Mouse (Mus musculus) urinary bladder, adult 18-20 months (tissue): ENCODE data around the gene Mapkapk2.

Source experiments
- DNase-seq, 2 experiments: peaks; one replicate each; pipeline ENCODE4 v3.0.0; 2022; ENCODE audit warnings: low spot score in 2 of 2, mixed read lengths in 2 of 2

Mapkapk2 gene

DNA sequence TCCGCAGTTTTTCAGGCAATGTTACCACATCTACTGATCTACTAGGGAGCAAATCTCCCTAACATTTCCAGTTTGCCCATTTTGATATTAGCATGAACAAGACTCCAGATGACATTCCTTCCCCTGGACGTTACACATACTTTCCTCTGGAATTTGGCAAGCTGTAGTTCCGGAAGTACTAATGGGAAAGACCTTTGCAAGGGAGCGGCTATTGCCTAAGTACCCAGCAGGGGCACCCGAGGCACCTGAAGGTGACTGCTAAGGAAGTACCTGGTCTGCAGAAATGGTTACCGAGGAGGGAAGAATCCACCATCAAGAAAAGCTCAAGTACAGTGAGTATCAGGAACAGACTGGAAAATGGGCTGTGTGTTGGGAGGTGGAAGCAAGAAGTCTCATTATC, 14.9 kb upstream of the Mapkapk2 start:
- no peak for DNase-seq

DNA sequence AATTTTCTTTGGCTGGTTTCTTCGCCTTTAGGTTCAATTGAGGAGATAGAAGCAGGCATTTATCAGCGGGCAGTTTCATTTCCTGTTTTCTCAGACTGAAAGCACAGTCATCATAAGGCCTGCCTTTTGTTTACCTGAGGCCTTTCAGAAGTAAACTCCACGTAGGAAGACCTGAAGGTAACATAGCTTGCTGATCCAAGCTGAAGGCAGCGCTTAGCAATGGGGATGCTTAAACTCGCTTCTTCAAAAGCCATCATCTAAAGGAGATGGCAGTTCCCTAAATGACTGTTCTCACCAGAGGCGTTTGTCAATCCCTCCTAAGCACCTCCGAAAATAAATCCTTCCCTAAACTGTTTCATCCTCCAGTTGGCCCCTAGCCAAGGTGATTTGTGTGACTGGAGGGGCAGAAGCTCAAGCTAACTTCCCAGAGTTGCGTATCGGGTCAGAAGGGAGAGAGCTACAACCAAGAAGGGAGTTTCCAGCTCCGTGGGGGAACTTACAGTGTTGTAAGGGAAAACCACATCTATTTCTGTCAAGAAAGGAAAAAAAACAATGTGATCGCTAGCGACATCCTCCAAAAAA, 13.0 kb upstream of the Mapkapk2 start:
- no peak for DNase-seq

DNA sequence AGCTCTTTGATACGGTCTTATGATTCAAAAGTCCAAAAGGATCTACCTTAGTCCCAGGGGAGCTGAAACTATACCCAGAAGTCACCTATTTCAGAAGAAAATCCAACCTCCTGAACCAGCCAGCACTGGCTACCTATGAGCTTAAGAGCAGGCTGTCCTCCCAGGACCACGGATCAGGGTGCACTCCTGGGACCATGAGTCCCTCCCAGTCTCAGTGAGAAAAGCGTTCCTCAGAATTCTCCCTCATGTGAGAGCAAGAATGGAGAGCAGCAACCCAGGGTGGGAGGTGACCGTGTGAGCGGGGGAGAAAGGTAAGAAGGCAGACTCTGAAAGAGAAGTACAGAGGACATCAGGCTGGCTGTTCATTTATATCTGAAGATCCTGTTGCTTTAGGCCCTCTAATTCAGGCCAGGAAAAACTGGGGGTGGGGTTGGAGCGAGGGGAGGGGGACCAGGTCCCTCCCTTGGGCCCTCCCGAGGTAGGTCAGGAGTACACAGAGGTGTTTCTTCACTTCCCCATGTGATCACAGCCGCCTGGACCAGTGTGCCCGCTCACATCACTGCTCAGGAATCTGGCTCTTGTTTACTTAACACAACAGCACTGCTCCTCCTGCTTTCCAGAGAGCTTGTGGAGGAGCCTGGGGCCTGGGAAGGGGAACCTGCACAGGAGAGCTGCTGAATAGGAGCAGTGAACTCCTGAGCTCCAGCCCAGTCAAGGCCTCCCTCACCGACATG, 10.1 kb upstream of the Mapkapk2 start:
- peak; percentile 45 to 79 for DNase-seq

DNA sequence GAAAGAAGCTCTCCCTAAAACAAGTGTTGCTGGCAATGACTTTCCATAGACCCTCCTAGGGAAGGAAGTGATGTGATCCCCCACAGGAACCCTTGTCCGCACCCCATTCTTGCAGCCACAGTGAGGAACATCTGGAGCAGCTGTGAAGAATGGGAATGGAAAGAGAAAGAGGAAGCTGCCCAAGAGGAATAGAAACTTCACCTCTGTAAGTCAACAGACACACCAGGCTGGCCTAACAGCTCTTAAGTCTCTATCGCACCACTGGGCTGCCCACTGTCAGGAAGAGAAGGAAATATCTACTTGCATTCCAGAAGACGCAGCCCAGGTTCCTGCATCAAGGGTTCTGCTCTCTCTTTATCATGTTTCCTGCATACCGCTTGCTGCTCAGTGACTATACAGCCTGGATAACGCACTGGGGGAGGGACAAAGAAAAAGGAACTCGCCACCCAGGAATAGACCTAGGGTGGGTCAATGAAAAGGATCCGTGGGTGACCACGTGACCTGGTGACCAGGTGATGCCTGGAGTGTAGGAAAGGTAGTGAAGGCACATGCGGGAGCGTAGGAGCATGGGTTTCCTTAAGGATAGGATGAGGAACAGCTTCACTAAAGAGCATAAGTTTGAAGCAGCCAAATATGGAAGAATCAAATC, 6.3 kb upstream of the Mapkapk2 start:
- no peak for DNase-seq

DNA sequence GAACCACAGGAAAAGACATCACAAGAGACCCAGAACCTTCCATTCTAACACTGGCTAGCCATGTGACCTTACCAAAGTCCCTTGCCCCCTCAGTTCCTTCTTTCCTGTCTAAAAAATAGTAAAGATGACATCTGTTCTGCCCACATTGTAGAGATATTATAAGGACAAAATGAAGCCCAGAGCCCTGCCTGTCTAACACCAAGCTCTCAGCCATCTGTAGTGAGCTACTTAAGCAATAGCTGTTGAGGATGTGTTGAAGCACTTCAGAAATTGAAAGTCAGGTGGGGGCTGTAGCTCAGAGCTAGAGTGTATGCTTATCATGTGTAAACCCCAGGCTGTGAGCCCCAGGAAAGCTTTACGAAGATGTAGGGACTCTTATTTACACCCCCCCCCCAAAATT, 3.2 kb upstream of the Mapkapk2 start:
- DNase-seq, result no peak

DNA sequence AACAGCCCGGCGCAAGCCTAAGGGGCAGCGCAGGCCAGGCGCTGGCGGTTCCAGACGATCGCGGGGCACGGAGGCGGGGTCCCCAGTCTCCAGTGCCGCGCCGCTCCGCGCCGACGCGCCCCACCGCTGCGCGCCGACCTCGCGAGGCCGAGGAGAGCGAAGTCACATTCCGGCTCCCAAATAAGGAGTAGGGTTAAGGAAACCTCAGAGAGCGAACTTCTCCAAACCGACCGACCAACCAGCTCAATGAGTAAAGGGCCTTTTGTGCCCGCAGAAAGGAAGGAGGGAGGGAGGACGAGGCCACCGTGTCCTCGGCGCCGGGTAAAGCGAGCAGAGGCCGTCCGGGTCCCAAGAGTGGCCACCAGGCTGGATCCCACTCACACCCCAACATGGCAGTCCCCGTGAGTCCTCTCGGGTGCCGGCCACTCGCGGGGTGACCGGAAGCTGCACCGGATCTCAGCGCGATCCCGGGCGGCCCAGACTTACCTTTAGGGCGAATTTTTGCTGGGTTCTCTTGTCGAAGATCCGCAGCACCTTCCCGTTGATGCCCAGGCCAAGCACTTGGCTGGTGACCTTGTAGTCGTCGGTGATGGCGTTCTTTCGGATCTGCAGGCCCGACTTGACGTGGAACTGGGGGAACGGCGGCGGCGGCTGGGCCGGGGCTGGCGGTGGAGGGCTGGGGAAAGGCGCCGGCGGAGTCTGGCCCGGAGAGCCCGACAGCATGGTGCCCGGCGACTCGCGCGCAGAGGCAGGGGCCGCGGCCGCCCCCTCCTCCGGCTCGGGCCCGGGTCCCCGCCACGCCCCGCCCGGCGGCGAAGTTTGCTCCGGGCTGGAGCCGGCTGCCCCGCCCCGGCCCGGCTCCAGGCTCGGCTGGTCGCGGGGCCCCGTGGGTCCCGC, 575 bp downstream of the Mapkapk2 start:
- peak; percentile 51 to 60 for DNase-seq

DNA sequence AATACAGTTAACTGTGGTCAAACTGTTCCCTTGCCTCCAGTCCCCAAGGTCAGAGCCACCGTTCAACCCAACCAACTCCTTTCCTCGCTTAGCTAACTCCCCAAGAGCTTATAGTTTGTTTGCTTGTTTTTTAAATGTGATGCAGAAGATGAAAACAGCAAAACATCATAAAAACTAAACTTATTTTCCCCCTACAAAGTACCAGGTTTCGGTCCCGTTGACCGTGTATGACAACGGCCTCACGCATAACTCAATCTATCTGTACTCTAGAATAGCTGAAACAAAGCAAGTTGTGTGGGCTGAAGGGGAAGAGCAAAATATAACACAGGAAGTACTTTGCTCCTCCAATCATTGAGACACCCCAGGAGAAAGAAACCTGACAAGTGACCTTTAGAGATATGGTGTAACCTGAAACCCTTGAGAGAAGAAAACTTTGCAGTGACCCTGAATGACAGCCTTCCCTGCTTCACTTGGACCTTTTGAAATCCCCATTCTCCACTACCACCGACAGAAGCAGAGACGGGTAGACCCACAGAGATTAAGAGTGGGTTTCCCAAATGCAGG, 1.4 kb downstream of the Mapkapk2 start:
- no peak for DNase-seq

DNA sequence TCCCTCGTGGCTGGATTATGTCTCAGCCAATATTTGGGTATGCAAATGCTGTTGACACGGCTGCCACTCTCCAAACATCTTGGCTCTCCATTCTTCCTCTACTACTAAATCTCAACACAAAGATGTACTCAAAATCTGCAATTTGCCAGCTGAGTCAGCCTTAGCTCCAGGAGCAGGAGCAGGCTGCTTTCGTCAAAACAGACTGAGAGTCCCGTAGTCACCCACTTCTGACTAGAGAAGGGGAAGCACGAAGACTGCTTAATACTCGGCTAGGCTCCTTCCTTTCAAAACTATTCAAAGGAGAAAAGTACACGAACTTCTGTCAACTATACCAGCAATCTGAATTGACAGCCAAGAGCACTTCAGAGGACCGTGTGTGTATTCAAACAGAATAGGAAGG, 2.1 kb downstream of the Mapkapk2 start:
- no peak for DNase-seq

DNA sequence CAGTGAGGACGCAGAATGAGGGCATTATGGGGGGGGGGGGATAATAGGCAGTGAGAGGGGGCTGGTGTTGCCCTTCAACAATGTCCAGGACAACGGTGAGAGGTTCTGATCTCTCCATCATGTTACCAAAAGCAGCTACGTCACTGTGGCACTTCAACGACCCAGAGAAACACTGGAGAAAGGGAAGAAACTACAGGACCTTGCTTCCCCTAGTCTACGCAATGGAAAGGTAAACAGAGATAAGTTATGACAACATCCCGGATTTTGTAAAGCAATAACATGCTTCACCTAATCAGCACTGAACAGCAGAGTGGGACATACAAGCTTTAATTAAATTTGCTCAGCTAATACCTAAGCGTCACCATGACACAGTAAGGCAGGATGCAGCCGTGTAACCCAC, 3.7 kb downstream of the Mapkapk2 start:
- DNase-seq, result no peak

DNA sequence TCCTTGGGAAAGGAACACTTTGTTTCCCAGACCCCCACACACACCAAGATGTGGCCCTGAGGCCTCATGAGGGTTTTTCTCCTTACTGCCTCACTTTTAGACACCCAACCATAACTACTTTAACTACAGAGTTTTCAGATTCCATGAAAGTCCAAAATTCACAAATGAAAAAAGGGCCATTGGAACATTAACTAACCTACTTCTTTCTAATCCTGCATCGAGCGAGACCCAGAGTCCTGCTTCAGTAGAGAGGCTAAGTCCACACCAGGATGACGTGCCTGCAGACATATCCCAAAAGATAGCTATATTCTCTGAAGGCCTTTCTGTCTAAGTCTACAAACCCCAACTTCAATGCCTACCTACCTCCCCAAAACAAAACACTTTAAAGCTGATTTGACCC, 4.8 kb downstream of the Mapkapk2 start:
- no peak for DNase-seq

DNA sequence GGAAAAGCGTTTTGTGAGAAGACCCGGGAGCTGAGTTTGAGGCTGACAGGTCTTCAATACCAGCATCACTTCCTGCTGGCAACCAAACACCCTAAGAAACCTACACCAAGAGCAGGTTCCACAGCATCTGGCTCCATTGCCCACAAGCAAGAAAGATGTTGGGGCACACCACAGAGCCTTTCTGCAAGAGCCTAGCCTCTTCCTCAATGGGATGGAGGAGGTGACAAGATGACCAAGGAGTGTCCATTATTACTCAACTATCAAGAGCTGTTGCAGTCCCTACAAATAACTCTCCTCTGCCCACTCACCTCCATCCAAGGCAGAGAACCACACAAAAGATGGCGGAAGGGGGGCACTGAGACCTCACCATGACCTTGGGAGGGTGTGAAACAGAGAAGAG, 5.5 kb downstream of the Mapkapk2 start:
- DNase-seq, result no peak

DNA sequence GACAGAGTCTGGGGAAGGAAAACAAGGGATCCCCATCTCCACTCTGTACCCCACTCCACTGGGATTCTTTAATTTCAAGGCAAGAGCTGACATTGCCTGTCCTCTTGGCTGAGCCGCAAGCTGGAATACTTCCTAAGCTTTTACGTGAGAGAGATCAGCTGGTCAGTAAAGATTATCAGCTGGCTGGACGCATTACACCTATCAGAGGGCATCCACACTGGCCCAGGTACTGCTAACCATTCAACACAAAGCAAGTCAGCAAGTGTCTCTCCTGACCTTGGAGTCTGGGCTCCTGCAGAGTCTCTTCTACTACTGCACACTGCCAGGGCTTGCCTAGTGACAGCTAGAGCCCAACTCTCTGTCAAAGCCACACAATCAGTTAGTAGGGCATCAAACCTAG, 6.1 kb downstream of the Mapkapk2 start:
- DNase-seq, result no peak

DNA sequence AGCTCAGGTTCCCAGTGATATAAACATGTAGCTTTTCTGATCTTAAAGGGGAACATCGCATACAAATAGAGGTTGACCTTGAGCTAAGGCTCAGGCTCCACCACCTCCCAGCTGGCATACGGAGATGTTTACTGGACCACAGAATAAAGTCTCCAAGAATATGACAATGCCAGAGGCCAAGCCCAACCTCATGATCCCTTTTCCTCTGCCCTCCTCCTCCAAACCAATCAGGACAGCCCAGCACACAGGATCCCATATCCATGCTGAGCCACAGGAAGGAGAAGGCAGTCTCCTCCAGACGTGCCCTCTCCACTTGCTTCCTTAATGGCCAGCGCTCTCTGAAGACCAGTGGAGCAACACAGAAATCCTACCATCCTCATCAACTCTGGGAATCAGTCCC, 6.7 kb downstream of the Mapkapk2 start:
- DNase-seq, result no peak

DNA sequence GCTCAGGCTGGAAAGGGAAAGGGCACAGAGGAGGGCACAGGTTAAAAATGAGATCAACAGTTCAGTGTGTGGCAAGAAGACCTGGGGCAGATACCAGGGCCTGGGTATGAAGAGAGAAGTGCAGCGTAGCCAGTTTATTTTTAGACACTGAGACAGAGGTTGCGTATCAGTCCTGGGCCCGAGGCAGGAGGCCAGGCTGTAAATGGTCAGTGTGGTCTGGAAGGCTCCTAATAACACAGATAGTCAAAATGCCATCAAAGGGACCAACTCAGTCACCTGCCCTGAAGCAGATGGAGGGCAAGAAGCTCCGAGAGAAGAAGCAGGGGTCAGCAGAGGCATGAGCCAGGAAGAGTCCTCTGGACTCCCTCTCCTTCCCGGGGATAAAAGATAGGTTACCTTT, 7.4 kb downstream of the Mapkapk2 start:
- no peak for DNase-seq

DNA sequence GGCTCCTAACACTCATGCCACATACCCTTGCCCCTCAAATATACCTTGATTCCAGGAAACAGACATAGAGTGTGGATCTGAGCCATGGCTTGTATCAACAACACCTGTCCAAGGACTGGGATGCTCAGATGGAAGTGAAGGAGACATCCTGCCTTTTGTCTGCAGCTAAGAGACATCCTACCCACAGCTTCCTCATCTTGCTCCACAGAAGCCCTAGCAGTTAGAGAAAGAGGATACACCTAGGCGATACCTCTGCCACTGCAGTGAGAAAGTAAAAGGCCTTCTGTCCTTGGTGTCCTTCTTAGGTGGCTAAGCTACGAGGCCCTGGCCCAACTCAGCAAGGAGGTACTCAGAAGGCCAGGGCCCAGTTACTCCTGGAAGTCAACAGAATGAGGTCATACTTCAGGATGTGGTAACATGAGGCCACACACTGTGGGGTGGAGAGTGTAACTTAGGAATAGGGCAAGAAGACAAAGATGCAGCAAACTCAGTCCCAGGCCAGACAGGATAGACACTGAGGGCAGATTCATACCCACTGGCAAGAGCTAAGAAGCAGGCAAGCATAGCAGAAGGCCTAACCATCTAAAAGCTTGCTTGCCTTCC, 8.0 kb downstream of the Mapkapk2 start:
- DNase-seq, result no peak

DNA sequence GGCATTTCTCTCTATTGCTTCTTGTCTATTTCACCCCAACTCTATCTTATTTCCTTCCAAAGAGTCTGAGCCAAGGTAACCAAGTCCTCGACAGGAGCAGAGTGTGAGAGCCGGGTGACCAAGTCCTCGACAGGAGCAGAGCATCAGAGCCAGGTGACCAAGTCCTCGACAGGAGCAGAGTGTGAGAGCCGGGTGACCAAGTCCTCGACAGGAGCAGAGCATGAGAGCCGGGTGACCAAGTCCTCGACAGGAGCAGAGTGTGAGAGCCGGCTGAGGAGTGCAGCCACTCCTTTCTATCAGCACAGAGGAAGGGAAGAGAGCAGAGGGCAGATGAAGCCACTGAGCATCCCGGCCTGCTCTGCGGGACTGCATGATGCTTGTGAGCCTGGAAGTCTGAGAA, 9.1 kb downstream of the Mapkapk2 start:
- DNase-seq, result no peak

DNA sequence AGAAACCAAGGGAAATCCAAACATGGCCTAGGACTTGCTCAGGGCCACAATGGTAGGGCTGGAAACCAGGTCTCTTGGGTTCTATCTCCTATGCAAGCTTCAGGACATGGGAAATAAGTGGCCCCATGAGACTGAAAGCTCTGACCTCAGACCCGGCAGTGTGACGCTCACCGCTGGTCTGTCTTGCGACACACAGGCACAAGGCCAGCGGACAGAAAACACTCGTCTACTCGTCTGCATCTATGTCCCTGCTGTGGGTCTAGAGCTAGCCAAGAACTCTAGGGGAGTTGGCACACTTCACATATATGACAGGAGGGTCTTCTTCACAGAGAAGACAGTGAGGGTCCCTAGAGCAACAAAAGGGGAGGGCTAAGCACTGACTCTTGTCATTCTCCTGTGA, 10.7 kb downstream of the Mapkapk2 start:
- no peak for DNase-seq

DNA sequence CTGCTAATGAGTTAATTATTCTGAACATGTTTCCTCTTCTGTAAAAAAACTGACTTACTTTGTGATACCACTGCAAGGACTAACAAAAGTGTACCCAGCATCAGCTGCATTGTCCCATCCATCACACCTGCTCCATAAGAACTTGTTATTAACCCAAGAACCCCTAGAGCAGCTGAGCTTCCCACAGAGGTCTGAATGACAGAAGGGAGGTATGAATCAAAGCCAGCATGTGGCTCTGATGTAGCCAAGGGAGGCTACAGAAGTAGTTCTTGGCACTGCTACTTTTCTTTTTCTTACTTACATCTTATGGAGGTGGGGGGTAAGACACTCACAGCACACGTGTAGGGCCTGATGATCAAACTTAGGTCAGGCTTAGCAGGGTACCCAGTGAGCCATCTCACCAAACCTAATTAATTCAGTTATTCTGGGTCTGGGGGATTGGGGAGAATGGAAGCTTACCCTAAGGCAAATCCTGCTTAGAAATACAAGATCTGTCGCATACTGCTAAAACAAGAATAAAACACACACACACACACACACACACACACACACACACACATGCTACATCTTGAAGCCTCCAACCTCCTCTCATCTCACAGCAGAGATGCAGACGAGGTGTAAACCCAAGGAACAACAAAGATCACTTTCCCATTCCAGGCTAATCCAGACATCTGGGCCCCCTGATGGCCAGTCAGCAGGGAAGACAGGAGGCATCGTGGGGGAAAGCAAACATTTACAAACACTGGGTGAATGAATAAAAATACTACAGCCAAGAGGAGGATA, 11.5 kb downstream of the Mapkapk2 start:
- DNase-seq, result no peak

DNA sequence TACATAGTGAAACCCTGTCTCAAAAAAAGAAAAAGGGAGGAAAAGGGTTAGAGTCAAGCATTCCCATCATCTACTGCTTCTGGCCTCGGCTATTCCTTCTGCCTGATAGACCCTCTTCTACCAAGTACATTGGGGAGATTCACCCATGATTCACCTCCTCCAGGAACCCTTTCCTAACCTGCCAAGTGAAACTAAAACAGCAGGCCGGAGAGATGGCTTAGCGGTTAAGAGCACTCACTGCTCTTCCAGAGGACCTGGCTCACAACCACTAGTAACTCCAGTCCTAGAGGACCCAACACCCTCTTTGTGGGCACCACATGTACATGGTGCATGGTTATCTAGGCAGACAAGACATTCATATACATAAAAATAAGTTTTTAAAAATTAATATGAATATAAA, 12.4 kb downstream of the Mapkapk2 start:
- no peak for DNase-seq

DNA sequence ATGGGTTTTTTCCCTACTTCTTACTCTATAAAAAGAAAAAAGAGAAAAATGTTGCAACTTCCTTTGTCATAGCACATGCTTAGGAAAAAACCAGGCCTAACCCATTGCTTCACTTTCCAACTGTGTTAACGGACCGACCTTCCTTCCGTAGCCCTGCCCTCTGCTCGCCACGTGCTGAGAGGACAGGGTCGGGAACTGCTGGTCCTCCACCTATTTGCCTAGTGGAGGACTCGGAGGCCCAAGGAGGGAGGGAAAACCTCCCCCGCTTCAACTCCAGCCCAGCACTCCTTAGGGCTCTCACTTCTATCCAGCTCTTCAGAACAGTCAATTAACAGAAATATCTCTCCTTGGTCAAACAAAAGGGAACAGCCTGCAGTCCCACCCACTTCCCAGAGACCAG, 13.3 kb downstream of the Mapkapk2 start:
- no peak for DNase-seq

DNA sequence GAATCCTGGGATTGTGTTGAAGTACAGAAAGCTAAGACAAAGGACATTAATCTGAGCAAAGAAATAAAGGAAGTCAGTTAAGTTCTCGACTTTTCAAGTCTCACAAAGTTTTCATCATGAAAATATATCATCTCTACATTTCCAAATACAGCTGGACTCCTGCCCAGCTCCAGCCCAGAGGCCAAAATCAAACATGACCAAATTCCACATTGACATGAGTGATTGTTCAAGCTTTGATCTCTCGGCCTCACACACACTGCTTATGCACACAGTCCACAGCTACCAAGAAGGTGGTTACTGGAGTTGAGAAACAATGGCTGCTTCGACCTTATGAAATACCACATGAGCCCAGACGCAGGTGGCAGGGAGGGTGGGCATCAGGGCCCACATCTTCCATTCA, 14.0 kb downstream of the Mapkapk2 start:
- no peak for DNase-seq
